ENCODE assay signal across 8 mouse cellular contexts in the genomic region with DNA sequence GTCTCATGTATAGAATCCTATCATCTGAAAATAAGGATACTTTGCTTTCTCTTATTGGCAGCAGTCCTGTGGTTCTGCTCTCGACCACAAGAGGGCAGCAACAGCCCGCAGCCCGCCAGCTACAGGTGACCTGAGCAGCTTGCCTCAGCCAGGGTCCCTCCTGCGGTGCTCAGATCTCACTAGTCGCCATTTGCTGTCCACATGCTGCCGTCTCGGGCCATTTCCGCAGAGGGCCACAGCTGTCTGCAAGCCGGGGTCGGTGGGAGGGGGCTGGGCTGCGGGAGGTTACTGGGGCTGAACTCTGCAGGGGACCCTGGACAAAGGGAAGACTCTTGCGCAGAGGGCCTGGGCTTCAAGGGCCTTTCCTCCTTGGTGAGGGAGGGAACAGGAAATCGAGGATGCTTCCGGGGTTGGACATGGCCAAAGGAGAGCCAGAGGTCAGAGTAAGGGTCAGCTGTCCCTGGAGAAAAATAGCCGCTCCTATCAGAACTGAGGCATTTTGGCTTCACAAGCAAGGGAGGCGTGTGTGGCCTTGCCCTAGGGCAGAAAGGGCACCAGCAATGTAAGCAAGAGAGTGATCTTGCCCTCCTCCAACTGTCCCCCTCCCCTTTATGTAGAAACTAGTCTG. TPM values are rescaled to one million over a fixed set of nuclear protein-coding genes. Genes with fewer than 3 reads are reported as not detected.
DNase-seq lines count a peak whose midpoint lies in the region; ATAC-seq and TF ChIP-seq lines count a peak whose summit lies in the region.

No protein-coding gene starts in this region.

- H3K9ac ChIP-seq in hindbrain, embryonic 13.5 days = peak overlapping the region; percentile 63

- DNase-seq in Patski (ENCODE audit: low read depth, low spot score) = no peak
- peak; percentile 93 to 94 for DNase-seq in cerebellum, postnatal 10 days
- peak; percentile 38 to 56 for DNase-seq in frontal cortex, postnatal 14 days (ENCODE audit: low spot score in 2 of 2)
- DNase-seq in layer of hippocampus, postnatal 25 days (ENCODE audit: extremely low spot score in 1 of 2, low spot score in 1 of 2) = peak; percentile 52 to 73
- peak; percentile 79 for DNase-seq in lung, postnatal 36 days
- DNase-seq in retina, postnatal 7 days (ENCODE audit: low read depth, low spot score) = peak; percentile 71
- peak; percentile 67 for DNase-seq in urinary bladder, postnatal 14 days (ENCODE audit: low spot score)

- no peaks in the 10 kb centered on the region for H3K36me3 ChIP-seq in hindbrain, embryonic 13.5 days

- no peaks in the 10 kb centered on the region for H3K9me3 ChIP-seq in hindbrain, embryonic 13.5 days

- in situ Hi-C loops in Patski (cut with MboI; ENCODE audit: low pct_unique_long_range_greater_than_20kb) = loop anchor here (5.0 kb wide), 2 partner anchors 133 to 198 kb away; no protein-coding TSS in a partner anchor

- H3K4me1 ChIP-seq in hindbrain, embryonic 13.5 days (replicated peaks) = peaks cover 10% of the 10 kb centered on the region

- peak; percentile 89 for ATAC-seq in Patski
- ATAC-seq in hindbrain, embryonic 13.5 days (ENCODE audit: low FRiP score) = peak; percentile 90

- TF ChIP-seq CTCF in Patski (IDR thresholded peaks at IDR 0.05) = peak; percentile 99

- H3K27ac ChIP-seq in hindbrain, embryonic 13.5 days = peak overlapping the region; percentile 72

- CTCF ChIA-PET in Patski (lab: Charles Lee) = interaction anchor here (0.8 to 1.7 kb wide), 3 partner anchors 43 to 136 kb away, joined by 3 to 9 read pairs (median 5); no protein-coding TSS in a partner anchor

- POLR2A ChIA-PET in Patski (lab: Charles Lee) = no interaction called here

- WGBS in hindbrain, embryonic 13.5 days = 1% methylated on average over 16 of the region's 16 CpGs

- H3K4me2 ChIP-seq in hindbrain, embryonic 13.5 days = peak overlapping the region; percentile 56

- peaks cover 17% of the 10 kb centered on the region for H3K27me3 ChIP-seq in Patski
- H3K27me3 ChIP-seq in hindbrain, embryonic 13.5 days = no peaks in the 10 kb centered on the region

- peak overlapping the region; percentile 36 for H3K4me3 ChIP-seq in hindbrain, embryonic 13.5 days

RNA-seq across cellular contexts. Expression of gene Hdhd5, which starts 8.1 kb away (rescaled TPM):
- polyA plus RNA-seq in Patski (2021) = 26.6 TPM
- polyA plus RNA-seq in hindbrain, embryonic 13.5 days (2015; fragmentation: Nextera tagmentation; extraction: Ambion mirVana) = 13.2 and 15.1 TPM in 2 replicates
- 10 to 100 TPM; 26.2 to 35.9 TPM for total RNA-seq in layer of hippocampus, postnatal 25 days (2021)

RNA-seq across cellular contexts. Expression of gene Tmem121b, which starts 45.6 kb away (rescaled TPM):
- polyA plus RNA-seq in Patski (2021) = 0.51 TPM
- 3.5 and 3.9 TPM in 2 replicates for polyA plus RNA-seq in hindbrain, embryonic 13.5 days (2015; fragmentation: Nextera tagmentation; extraction: Ambion mirVana)
- 10 to 100 TPM; 44.8 to 45.3 TPM for total RNA-seq in layer of hippocampus, postnatal 25 days (2021)
